Mouse (Mus musculus) CD8-positive naive resting alpha-beta T cell, adult 57 days (primary cell): ENCODE measurements around the gene Cyp2b23. TPM values are rescaled to one million over a fixed set of nuclear protein-coding genes. Genes with fewer than 3 reads are reported as not detected.

ENCODE experiments used
- total RNA-seq: library from RNA; stranded (reverse); gene quantifications from one replicate; pipeline ENCODE4 v1.2.4, GENCODE M21; 2023

The Cyp2b23 gene
- total RNA-seq, result not detected

DNA sequence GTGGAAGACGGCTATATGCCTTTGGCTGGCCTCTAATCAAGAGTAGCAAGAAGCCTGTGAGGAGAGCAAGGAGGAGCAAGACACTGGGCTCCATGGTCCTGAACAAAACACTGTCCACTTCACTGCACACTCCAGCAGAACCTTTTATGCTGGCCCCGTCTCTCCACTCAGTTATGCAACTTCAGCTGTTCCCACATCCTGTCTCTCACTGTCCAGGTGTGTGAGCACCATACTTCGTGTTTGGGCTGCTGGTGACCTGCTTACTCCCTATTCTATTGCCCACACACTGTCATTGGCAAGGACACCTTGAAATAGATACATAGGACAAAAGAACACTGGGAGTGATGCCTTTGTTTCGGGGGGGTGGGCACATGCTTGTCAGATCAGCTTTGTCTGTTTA lies at the start of gene Cyp2b23:
Cyp2b23 (minus strand) TSS at position 101 of the 400 bp plus-strand sequence.

DNA sequence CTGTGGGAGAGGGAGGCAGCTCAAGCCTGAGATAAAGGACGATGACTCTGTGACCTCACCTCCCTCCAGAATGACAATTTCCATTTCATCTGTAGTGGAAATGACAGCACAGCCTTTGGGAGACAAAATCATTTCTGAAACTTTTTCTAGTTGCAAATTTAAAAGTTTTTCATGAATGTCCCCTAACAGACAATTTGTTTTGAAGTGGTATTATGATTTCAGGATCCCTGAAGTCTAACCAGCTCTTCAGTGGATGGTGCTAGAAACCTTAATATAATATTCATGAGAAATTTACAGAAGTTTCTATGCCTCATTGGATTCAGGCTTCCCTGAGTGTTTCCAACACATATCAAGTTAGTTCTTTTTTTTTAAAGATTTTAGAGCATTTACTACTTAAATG lies 67.9 kb downstream of the Cyp2b23 start, which contains the start of gene Vmn1r185:
Vmn1r185 (minus strand) TSS at position 101 of the 400 bp plus-strand sequence.

Other genes starting within 250 kb of the Cyp2b23 start
- not detected for gene Nlrp9a, start 151.4 kb downstream of the Cyp2b23 start, total RNA-seq
- not detected for gene Vmn1r185, start 68.0 kb downstream of the Cyp2b23 start, total RNA-seq
- not detected for gene Cyp2b19, start 70.7 kb upstream of the Cyp2b23 start, total RNA-seq
- not detected for gene Cyp2g1, start 122.5 kb upstream of the Cyp2b23 start, total RNA-seq
- not detected for gene Cyp2a5, start 148.9 kb upstream of the Cyp2b23 start, total RNA-seq